Mouse (Mus musculus): ENCODE measurements around the gene Zfp182. TPM values are rescaled to one million over a fixed set of nuclear protein-coding genes. Genes with fewer than 3 reads are reported as not detected.
A peak's percentile ranks its signal among the peaks of the same experiment; 100 is the strongest.

The Zfp182 gene
- total and polyA plus RNA-seq, 3 experiments, result 2.2 to 7.3 (median 4.1) TPM

DNA sequence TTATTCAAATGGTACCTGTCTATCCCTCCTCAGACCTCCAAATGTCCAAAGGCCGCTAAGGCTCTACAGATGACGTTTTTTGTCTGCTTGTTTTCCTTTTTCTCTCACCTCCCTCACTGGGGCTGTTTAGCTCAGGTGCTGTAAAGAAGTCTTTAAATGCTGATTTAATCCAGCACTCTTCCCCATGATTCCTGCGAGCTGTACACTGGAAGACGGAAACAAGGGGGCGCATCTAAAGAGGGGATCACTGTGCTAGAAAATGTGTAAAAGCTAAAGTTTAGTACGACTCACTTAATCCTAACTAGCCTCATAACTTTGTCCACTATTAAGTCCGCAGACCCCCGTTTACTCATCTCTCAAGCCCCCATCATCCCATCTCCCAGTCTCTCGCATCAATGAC lies 656 bp downstream of the Zfp182 start:
- Histone ChIP-seq H3K4me3 (replicated peaks in 1 of 3; ENCODE audit: low read depth in 2 of 3, low read length in 2 of 3, poor library complexity in 1 of 3) (peak overlapping the region; percentile 61 to 67 (median 62)), H3K9ac (ENCODE audit: insufficient read depth, low read depth) (peak overlapping the region; percentile 50), H3K27me3 (replicated peaks) (no peaks in the 10 kb centered on the region), H3K27ac (ENCODE audit: insufficient read depth, low read depth) (no peak overlapping the region), H3K36me3 (replicated peaks in 1 of 2; ENCODE audit: control insufficient read depth in 1 of 2, insufficient read depth in 1 of 2, low read length in 1 of 2) (no peaks in the 10 kb centered on the region), H3K9me3 (replicated peaks; ENCODE audit: low read length) (no peaks in the 10 kb centered on the region), H3K79me2 (replicated peaks; ENCODE audit: control insufficient read depth, extremely low read depth, insufficient read depth, poor library complexity, severe bottlenecking) (0 out of 2 replicates have a peak, but pooled peaks cover 2% of the 10 kb centered on the region), H3K4me1 (ENCODE audit: control insufficient read depth in 1 of 2, insufficient read depth in 2 of 2) (no peaks in the 10 kb centered on the region), H3K4me2 (ENCODE audit: insufficient read depth, low read depth, poor library complexity, severe bottlenecking) (peak overlapping the region; percentile 36; the same call in 1 of the 2 replicates)
- DNase-seq (ENCODE audit: extremely low read depth), result peak; percentile 13
- dilution Hi-C loops (cut with MboI; ENCODE audit: extremely low pct_ligation_motif_present, extremely low pct_unique_long_range_greater_than_20kb, low sequenced_read_pairs) (no loop called here), in situ Hi-C loops (cut with MboI; ENCODE audit: low pct_ligation_motif_present, low pct_unique_long_range_greater_than_20kb, low sequenced_read_pairs) (no loop called here)
- TF ChIP-seq ZNF384 (IDR thresholded peaks at IDR 0.05; ENCODE audit: low read depth, low read length) (no peak), MAFK (IDR thresholded peaks at IDR 0.05; ENCODE audit: insufficient replicate concordance, low read length) (no peak), MAX (IDR thresholded peaks at IDR 0.05; ENCODE audit: low read length) (no peak), POLR2A (IDR thresholded peaks at IDR 0.05; ENCODE audit: low read depth, low read length) (no peak), ELF1 (IDR thresholded peaks at IDR 0.05; ENCODE audit: low read depth, low read length) (no peak), MAZ (IDR thresholded peaks at IDR 0.05; ENCODE audit: low read depth, low read length) (no peak), TBP (conservative IDR thresholded peaks at IDR 0.05; ENCODE audit: low read depth, low read length) (no peak), CHD1 (IDR thresholded peaks at IDR 0.05; ENCODE audit: low read depth, low read length) (no peak), CTCF (conservative IDR thresholded peaks at IDR 0.05 in 1 of 2, IDR thresholded peaks at IDR 0.05 in 1 of 2; ENCODE audit: low read depth in 2 of 2, low read length in 2 of 2) (no peak), SIN3A (IDR thresholded peaks at IDR 0.05; ENCODE audit: low read length) (no peak), SMC3 (IDR thresholded peaks at IDR 0.05; ENCODE audit: low read depth, low read length) (no peak), POLR2AphosphoS2 (IDR thresholded peaks at IDR 0.05; ENCODE audit: low read depth, low read length) (no peak), E2F4 (IDR thresholded peaks at IDR 0.05; ENCODE audit: insufficient replicate concordance, low read depth, low read length) (no peak), ETS1 (conservative IDR thresholded peaks at IDR 0.05; ENCODE audit: low read depth, low read length) (no peak), EP300 (IDR thresholded peaks at IDR 0.05; ENCODE audit: low read length) (no peak), TCF12 (IDR thresholded peaks at IDR 0.05; ENCODE audit: low read depth, low read length) (no peak), ZKSCAN1 (IDR thresholded peaks at IDR 0.05; ENCODE audit: borderline replicate concordance, low read depth, low read length) (no peak), UBTF (IDR thresholded peaks at IDR 0.05; ENCODE audit: low read depth, low read length) (no peak), RAD21 (IDR thresholded peaks at IDR 0.05; ENCODE audit: low read depth, low read length) (no peak)

DNA sequence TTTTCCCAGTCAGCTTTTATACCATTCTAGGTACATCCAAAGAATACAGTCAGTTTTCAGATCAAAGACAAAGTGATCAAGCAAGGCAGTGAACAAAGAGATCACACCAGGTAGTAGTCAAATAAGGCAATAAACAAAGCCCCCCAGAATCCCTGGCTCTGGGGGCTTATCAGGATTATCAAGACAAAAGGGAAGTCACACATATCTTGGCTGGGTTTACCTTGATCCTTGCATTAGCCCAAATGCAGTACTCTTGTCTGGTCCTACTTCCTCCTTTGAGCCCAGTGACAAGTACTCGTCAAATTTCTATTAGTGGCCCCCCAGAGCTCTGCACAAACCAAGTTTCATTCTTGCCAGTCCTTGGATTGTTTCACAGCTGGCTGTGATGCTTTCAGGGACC lies 81.2 kb downstream of the Zfp182 start:
- H3K36me3 ChIP-seq (replicated peaks in 1 of 2; ENCODE audit: control insufficient read depth in 1 of 2, insufficient read depth in 1 of 2, low read length in 1 of 2), result peaks cover 6 to 8% of the 10 kb centered on the region in 2 experiments
- H3K4me2 ChIP-seq (ENCODE audit: insufficient read depth, low read depth, poor library complexity, severe bottlenecking), result no peak overlapping the region
- H3K4me1 ChIP-seq (ENCODE audit: control insufficient read depth in 1 of 2, insufficient read depth in 2 of 2), result no peaks in the 10 kb centered on the region
- no peak overlapping the region for H3K9ac ChIP-seq (ENCODE audit: insufficient read depth, low read depth)
- no peaks in the 10 kb centered on the region for H3K27me3 ChIP-seq (replicated peaks)
- H3K27ac ChIP-seq (ENCODE audit: insufficient read depth, low read depth), result no peak overlapping the region
- dilution Hi-C loops (cut with MboI; ENCODE audit: extremely low pct_ligation_motif_present, extremely low pct_unique_long_range_greater_than_20kb, low sequenced_read_pairs) (no loop called here), in situ Hi-C loops (cut with MboI; ENCODE audit: low pct_ligation_motif_present, low pct_unique_long_range_greater_than_20kb, low sequenced_read_pairs) (no loop called here)
- no peaks in the 10 kb centered on the region for H3K9me3 ChIP-seq (replicated peaks; ENCODE audit: low read length)
- DNase-seq (ENCODE audit: extremely low read depth), result no peak
- TF ChIP-seq SIN3A (IDR thresholded peaks at IDR 0.05; ENCODE audit: low read length) (no peak), ZKSCAN1 (IDR thresholded peaks at IDR 0.05; ENCODE audit: borderline replicate concordance, low read depth, low read length) (no peak), USF2 (conservative IDR thresholded peaks at IDR 0.05; ENCODE audit: low read depth, low read length) (no peak), ZC3H11A (IDR thresholded peaks at IDR 0.05; ENCODE audit: low read depth, low read length) (no peak), HCFC1 (IDR thresholded peaks at IDR 0.05; ENCODE audit: low read depth, low read length) (no peak), POLR2AphosphoS2 (IDR thresholded peaks at IDR 0.05; ENCODE audit: low read depth, low read length) (no peak), SMC3 (IDR thresholded peaks at IDR 0.05; ENCODE audit: low read depth, low read length) (no peak), ELF1 (IDR thresholded peaks at IDR 0.05; ENCODE audit: low read depth, low read length) (no peak), TCF12 (IDR thresholded peaks at IDR 0.05; ENCODE audit: low read depth, low read length) (no peak), MXI1 (IDR thresholded peaks at IDR 0.05; ENCODE audit: low read depth, low read length) (no peak), MAX (IDR thresholded peaks at IDR 0.05; ENCODE audit: low read length) (no peak), MYC (IDR thresholded peaks at IDR 0.05; ENCODE audit: low read depth, low read length) (no peak), CHD2 (IDR thresholded peaks at IDR 0.05; ENCODE audit: low read length) (no peak), E2F4 (IDR thresholded peaks at IDR 0.05; ENCODE audit: insufficient replicate concordance, low read depth, low read length) (no peak), CHD1 (IDR thresholded peaks at IDR 0.05; ENCODE audit: low read depth, low read length) (no peak), USF1 (IDR thresholded peaks at IDR 0.05; ENCODE audit: low read depth, low read length) (no peak), MAFK (IDR thresholded peaks at IDR 0.05; ENCODE audit: insufficient replicate concordance, low read length) (no peak), EP300 (IDR thresholded peaks at IDR 0.05; ENCODE audit: low read length) (no peak)
- no peak overlapping the region for H3K4me3 ChIP-seq (replicated peaks in 1 of 3; ENCODE audit: low read depth in 2 of 3, low read length in 2 of 3, poor library complexity in 1 of 3)
- no peaks in the 10 kb centered on the region for H3K79me2 ChIP-seq (replicated peaks; ENCODE audit: control insufficient read depth, extremely low read depth, insufficient read depth, poor library complexity, severe bottlenecking)
